Mouse (Mus musculus) hindbrain, embryonic 13.5 days (tissue): Measurements from ENCODE around the gene Tbr1. TPM values are rescaled to one million over a fixed set of nuclear protein-coding genes. Genes with fewer than 3 reads are reported as not detected.

Experiments
- ATAC-seq: fragments of 200-750 bp; cut with Nextera tagmentation; 2 replicates; pipeline ENCODE4 v1.8.0; 2017; ENCODE audit warnings: moderate TSS enrichment; ENCODE audit not compliant: low FRiP score
- H3K27ac ChIP-seq: fragments of 300-500 bp; sonication (generic); 2 replicates; pipeline ENCODE4 v1.5.1; 2015; ENCODE audit warnings: inconsistent platforms, mild to moderate bottlenecking, moderate library complexity
- H3K27me3 ChIP-seq: fragments of 300-500 bp; sonication (generic); 2 replicates; pipeline ENCODE4 v1.6.1; 2015; ENCODE audit warnings: mild to moderate bottlenecking, inconsistent platforms
- H3K36me3 ChIP-seq: fragments of 300-500 bp; sonication (generic); 2 replicates; pipeline ENCODE4 v1.6.1; 2015; ENCODE audit warnings: mild to moderate bottlenecking, inconsistent platforms
- H3K4me1 ChIP-seq: fragments of 300-500 bp; sonication (generic); replicated peaks from 2 replicates; pipeline ENCODE4 v1.6.1; 2015; ENCODE audit warnings: inconsistent platforms
- H3K4me2 ChIP-seq: fragments of 300-500 bp; sonication (generic); 2 replicates; pipeline ENCODE4 v1.6.1; 2015; ENCODE audit warnings: inconsistent platforms, mild to moderate bottlenecking, moderate library complexity
- H3K4me3 ChIP-seq: fragments of 300-500 bp; sonication (generic); 2 replicates; pipeline ENCODE4 v1.5.1; 2015; ENCODE audit warnings: mild to moderate bottlenecking, inconsistent platforms
- H3K9ac ChIP-seq: fragments of 300-500 bp; sonication (generic); 2 replicates; pipeline ENCODE4 v1.6.1; 2015; ENCODE audit warnings: mild to moderate bottlenecking, inconsistent platforms
- H3K9me3 ChIP-seq: fragments of 300-500 bp; sonication (generic); 2 replicates; pipeline ENCODE4 v1.6.1; 2016; ENCODE audit warnings: inconsistent platforms
- WGBS: fragments of 180-500 bp; shearing (Covaris S2); methylation state at CpG from one replicate; pipeline ENCODE4 v1.1.7; 2015; 5-methylcytosine and 5-hydroxymethylcytosine counted together
- microRNA-seq: library from miRNA; unstranded; fragments of <30 nt; microRNA quantifications from one replicate; pipeline ENCODE4, GENCODE M21; 2016
- polyA plus RNA-seq: library from polyadenylated mRNA; unstranded; fragments of >200 nt; fragmentation: Nextera tagmentation; extraction: Ambion mirVana; gene quantifications from 2 replicates; pipeline ENCODE4 v1.2.1, GENCODE M21; 2015

Gene Tbr1
- polyA plus RNA-seq, 1 experiment from 2014 or later = 0.60 TPM

DNA sequence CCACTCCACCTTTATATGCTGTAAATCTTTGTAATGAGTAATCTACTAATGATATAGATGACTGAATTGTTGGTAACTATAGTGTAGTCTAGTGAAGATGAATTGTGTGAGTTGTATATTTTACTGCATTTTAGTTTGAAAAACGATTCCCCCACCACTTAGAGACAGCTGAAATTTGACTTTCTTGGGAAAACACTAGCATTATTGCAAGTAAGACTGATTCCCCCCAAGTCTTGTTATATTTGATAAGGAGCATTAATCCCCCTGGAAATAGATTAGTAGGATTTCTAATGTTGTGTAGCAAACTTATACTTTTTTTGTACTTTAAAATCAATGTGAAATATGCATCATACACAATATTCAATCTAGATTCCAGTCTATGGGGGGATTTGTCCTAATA lies 10.8 kb downstream of the Tbr1 start:
- Histone ChIP-seq H3K27me3 (peaks cover 80% of the 10 kb centered on the region), H3K27ac (no peak overlapping the region), H3K9ac (no peak overlapping the region), H3K4me1 (peaks cover 20% of the 10 kb centered on the region), H3K4me3 (no peak overlapping the region), H3K36me3 (no peaks in the 10 kb centered on the region), H3K4me2 (no peak overlapping the region), H3K9me3 (no peaks in the 10 kb centered on the region)
- no peak for ATAC-seq
- WGBS = 17% methylated on average over 1 of the region's 1 CpGs

DNA sequence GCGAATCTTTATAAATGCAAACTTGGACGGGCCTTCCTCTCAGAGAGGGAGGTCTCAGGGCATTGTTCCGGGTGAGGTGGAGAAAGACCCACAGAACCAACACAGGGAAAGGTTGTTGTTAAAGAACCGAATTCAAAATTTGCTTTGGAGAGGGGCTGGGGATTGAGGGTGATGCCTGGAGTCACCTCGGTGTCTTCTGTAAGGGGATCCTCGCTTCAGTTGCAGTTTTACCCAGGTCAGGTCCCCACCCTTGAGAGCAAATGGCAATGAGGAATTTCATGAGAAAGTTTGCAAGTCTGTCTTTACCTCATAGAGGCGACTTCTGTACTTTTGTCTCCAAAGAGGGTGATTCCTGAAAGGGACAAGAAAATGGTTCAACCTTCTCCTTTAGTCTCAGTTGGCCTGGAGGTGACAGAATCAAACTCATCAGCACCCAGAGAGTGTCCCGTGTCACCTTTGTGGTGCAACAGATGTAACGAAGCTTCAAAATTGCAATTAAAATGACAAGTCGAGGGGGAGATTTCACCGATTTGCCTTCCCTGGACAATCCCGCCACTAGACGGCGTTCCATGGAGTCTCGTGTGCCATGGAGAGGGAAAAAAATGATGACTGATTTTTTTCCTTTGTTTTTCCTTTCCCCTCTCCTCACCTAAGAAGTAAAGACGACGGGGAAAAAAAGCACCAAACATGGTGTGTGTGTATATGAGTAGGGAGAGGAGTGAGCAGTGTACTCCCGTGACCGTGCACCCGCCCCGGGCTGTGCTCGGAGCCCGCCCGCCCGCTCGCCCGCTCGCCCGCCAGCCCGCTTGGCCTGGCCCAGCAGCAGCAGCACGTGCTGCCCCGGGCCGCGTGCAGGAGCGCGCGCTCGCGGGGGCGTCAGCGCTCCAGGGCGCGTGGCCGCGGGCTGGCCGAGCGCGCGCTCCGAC lies 12.1 kb downstream of the Tbr1 start:
- Histone ChIP-seq H3K4me1 (peaks cover 20% of the 10 kb centered on the region), H3K9me3 (no peaks in the 10 kb centered on the region), H3K4me3 (peak overlapping the region; percentile 47), H3K36me3 (no peaks in the 10 kb centered on the region), H3K27me3 (peaks cover 68% of the 10 kb centered on the region), H3K27ac (peak overlapping the region; percentile 80), H3K9ac (peak overlapping the region; percentile 78), H3K4me2 (peak overlapping the region; percentile 83)
- ATAC-seq = peak; percentile 87
- WGBS = 3% methylated on average over 22 of the region's 50 CpGs

DNA sequence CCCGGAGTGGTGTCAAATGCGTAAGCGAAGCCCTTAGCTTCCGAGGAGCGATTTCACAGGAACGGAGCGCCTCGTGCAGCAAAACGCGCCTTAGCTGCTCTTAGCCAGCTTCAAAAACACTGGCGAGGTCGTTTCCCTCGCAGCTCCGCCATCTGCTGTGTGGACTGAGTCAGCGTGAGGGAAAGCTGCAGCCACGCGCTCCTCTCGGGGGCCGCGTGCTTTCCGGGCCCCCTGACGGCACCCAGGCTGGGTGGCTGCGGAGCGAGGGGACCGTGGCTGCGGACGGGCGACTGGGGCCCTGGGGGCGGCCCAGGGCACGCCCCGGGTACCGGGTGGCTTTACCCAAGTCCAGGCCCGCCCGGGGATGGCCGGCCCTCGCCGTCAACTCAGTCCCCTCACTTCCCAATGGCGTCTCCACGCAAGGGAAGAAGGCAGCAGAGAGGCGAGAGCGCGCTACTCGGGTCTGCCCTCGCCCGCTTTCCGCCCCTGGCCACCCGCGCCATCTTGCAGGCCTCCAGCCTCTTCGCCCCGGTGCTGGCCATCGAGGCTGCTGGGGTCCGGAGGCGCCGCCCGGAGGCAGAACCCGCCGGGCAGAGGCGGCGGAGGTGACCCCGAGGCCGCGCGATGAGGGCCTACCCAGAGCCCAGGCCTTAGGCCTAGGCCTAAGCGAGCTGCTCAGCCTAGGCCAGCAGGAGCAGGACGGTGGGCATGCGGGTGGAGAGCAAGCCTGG lies 13.0 kb downstream of the Tbr1 start:
- no peaks in the 10 kb centered on the region for H3K36me3 ChIP-seq
- peak overlapping the region; percentile 47 for H3K4me3 ChIP-seq
- H3K27ac ChIP-seq = peak overlapping the region; percentile 80
- H3K9me3 ChIP-seq = no peaks in the 10 kb centered on the region
- peak overlapping the region; percentile 83 for H3K4me2 ChIP-seq
- peak overlapping the region; percentile 78 for H3K9ac ChIP-seq
- ATAC-seq = peak; percentile 82
- peaks cover 63% of the 10 kb centered on the region for H3K27me3 ChIP-seq
- WGBS = 4% methylated on average over 62 of the region's 66 CpGs
- H3K4me1 ChIP-seq = peaks cover 20% of the 10 kb centered on the region

DNA sequence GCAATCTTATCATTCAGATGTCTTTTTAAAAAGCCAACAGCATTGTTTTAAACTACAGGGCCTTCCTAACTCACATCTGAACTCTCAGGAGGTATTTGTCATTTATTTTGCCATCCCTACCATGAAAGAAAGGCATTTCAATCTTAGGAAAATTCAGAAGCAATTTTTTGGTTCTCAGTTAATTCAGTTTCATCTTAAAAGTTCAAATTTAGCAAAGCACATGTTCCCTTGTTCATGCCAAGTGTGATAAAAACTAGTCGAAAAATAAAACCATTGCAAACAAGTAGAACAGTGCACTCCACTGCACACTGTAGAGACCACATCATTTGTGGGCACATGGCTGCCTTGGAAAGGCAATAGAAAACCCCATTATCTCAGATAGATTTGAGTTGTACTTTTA lies 15.5 kb downstream of the Tbr1 start:
- no peak overlapping the region for H3K4me2 ChIP-seq
- no peak overlapping the region for H3K27ac ChIP-seq
- no peak for ATAC-seq
- no peaks in the 10 kb centered on the region for H3K9me3 ChIP-seq
- H3K27me3 ChIP-seq = peaks cover 39% of the 10 kb centered on the region
- H3K4me1 ChIP-seq = peaks cover 8% of the 10 kb centered on the region
- no peaks in the 10 kb centered on the region for H3K36me3 ChIP-seq
- no peak overlapping the region for H3K9ac ChIP-seq
- 82% methylated on average over 1 of the region's 1 CpGs for WGBS
- no peak overlapping the region for H3K4me3 ChIP-seq

DNA sequence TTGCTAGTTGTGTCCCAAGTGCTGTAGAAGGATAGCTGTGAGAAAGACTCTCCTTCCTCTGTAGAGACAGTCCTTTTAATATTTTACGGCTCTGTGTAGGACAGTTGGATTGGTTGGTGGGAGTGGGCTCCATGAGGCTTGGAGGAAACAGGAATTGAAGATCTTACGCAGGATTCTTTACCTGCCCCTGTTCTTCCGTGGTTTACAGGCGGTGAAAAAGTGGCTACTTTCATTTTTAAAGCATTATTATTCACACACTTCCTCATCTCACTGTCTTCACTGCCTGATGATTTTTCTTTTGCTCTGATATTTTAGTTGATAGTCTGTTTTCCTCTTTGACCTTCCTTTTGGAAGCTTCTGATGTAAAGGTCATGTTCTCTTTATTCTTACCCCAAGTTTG lies 17.5 kb downstream of the Tbr1 start:
- Histone ChIP-seq H3K9ac (no peak overlapping the region), H3K27ac (no peak overlapping the region), H3K4me1 (peaks cover 8% of the 10 kb centered on the region), H3K27me3 (peaks cover 21% of the 10 kb centered on the region), H3K9me3 (no peaks in the 10 kb centered on the region), H3K4me2 (no peak overlapping the region), H3K4me3 (no peak overlapping the region), H3K36me3 (no peaks in the 10 kb centered on the region)
- ATAC-seq = no peak
- 78% methylated on average over 4 of the region's 4 CpGs for WGBS

DNA sequence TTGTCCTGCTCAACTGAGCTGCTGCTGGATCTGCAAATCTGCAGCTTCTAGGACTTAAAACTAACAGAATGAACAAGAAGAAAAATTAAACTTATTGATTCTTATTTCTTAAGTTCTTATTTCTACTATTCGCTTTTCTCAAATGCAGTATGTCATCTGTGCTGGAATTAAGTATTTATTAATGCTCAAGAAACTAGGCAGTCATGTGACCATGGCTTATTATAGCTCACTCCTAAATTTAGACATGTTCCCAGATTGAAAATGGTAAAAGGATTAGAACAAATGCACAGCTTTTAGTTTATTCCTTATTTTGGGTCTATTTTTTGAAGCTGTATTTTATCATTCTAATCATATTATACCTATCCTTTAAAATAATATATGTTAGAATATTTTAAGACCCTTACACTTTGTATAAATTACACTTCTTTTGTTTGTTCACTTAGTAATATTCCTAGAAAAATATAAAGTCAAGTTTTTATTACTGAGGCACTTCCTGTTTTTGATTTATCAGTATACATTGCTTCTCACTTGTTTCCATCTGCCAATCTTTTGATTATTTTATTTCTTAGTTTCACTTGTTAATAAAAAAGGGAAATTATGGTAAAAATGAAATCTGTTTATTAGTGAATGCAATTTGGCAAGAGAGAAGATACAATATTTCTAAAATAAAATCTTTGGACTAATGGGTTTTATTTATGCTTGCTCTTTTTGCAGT lies 20.9 kb downstream of the Tbr1 start:
- Histone ChIP-seq H3K4me3 (no peak overlapping the region), H3K4me1 (no peaks in the 10 kb centered on the region), H3K9ac (no peak overlapping the region), H3K9me3 (no peaks in the 10 kb centered on the region), H3K27me3 (peaks cover 5% of the 10 kb centered on the region), H3K27ac (no peak overlapping the region), H3K4me2 (no peak overlapping the region), H3K36me3 (no peaks in the 10 kb centered on the region)
- WGBS = 91% methylated on average over 1 of the region's 1 CpGs
- no peak for ATAC-seq

DNA sequence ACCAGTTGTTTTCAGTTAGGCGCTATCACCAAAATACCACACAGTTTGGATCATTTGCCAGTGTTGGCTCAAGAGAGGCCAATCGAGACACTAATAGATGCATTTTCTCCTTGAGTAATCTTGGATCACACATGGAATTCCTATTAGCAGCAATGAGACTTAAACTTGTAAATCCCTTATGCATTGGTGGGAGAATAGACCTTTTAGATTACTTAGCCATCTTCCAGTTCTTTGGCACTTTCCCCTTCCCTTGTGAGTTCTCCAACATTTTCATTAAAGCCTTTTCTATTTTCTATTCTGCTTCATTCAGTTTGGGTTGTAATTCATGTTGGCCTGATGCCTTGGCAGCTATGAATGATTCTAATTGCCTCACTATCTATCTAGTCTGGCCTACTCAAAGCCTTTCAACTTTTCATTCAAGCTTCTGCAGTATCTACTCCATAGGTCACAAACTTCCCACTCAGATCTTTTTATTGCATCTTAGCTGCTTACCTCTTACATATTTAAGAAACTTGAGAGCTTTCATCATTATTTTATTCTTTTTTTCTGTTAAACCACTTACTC lies 34.6 kb downstream of the Tbr1 start:
- no peak overlapping the region for H3K4me3 ChIP-seq
- no peaks in the 10 kb centered on the region for H3K36me3 ChIP-seq
- H3K4me2 ChIP-seq = no peak overlapping the region
- H3K27me3 ChIP-seq = no peaks in the 10 kb centered on the region
- H3K9me3 ChIP-seq = no peaks in the 10 kb centered on the region
- H3K27ac ChIP-seq = no peak overlapping the region
- WGBS = 83% methylated on average over 2 of the region's 2 CpGs
- ATAC-seq = no peak
- H3K4me1 ChIP-seq = no peaks in the 10 kb centered on the region
- H3K9ac ChIP-seq = no peak overlapping the region

Small RNAs within 50 kb of the gene (microRNA-seq; reads per million reads assigned to microRNA genes)
- not detected for gene Gm22403

Other genes with a start within 250 kb of the Tbr1 start
- 25.3 and 26.8 TPM in 2 replicates for gene Tank, start 224.3 kb upstream of the Tbr1 start, polyA plus RNA-seq
- gene Psmd14, start 91.2 kb upstream of the Tbr1 start, polyA plus RNA-seq = 208 and 210 TPM in 2 replicates
- 9.9 and 14.0 TPM in 2 replicates for gene Slc4a10, start 243.5 kb downstream of the Tbr1 start, polyA plus RNA-seq